Mouse (Mus musculus) layer of hippocampus, adult 9-10 months (tissue): ENCODE results near the gene Tns3.
"Not testable (repeated sequence)": the region's sequence is repeated elsewhere in the genome, so short reads cannot be mapped to it uniquely, and the experiment has no call there.

Source experiments
- DNase-seq: peaks from one replicate; pipeline ENCODE4 v3.0.0; 2022; ENCODE audit warnings: low spot score

Gene Tns3

DNA sequence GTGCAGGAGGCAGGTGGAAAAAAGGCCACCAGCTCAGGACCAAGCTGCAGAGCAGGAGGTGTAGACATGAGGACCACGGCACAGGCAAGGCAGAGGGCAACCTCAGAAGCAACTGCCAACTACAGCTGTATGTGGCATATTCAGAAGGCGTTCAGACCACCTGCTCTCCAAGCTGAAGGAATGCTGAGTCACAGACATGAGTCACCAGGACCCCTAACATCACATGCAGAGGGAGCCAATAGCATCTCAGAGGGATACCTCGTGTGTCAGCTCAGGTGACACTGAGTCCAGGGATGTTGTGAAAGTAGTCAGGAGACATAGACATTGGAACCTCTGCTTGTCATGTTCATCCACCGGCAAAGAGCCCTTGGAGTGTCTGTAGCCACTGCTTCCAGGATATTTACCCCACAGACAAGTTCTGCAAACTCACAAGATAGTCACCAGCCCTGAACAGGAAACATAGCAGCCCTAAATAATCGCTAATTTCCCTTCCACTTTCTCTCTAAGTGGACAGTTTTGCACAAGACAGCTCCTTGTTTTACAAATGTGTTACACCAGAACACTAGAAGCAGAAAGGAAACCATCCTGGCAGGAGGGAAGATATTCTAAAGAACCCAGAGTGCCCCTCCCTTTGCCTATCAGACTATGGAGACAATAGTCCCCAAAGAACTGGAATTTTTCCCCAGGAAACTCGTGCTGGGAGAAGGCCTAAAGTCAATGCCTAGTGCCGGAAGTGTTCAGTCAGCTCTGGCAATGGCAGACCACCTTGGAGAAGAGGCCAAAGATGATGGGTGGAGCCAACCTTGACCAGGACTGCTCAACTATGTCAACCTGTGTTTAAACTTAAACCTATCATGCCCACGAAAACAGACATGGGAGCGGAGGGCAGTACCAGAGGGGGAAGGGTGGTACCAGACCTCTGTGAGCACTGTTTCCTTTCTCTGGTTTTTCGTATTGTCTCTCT lies 88.8 kb downstream of the Tns3 start:
- no peak for DNase-seq

DNA sequence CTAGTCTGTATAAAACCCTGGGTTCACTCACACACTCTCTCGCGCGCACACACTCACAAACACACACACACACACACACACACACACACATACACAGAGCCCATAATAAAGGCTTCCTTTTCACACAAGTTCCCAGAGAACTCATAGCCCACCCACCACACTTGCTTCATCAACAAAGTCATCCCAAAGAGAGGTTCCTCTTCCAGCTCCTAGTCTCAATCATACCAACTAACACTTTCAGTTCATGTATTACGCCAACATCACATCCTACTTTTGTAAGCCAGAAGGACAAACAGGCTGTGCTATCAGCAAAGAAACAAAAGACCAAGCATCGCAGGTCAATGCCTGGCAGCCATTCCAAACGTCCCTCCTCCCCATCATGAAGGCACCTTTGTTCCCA lies 89.8 kb downstream of the Tns3 start:
- no peak for DNase-seq

DNA sequence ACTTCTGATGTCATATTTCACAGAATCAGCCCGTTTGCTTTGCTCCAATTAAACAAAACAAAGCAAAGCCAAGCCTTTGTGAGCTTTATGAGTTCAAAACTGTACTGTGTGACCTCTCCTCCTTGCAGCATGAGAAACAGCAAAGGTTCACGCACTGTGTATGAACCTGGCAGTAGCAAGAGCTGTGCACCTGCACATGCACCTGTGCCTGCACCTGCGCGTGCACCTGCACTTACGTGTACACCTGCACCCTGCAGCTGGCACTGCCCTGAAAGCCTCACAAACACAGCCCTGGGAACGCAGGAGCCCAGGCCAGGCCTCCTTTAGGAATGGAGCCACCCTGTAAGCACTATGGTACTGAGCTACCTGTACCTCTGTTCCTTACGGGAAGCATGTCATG lies 91.6 kb downstream of the Tns3 start:
- no peak for DNase-seq

DNA sequence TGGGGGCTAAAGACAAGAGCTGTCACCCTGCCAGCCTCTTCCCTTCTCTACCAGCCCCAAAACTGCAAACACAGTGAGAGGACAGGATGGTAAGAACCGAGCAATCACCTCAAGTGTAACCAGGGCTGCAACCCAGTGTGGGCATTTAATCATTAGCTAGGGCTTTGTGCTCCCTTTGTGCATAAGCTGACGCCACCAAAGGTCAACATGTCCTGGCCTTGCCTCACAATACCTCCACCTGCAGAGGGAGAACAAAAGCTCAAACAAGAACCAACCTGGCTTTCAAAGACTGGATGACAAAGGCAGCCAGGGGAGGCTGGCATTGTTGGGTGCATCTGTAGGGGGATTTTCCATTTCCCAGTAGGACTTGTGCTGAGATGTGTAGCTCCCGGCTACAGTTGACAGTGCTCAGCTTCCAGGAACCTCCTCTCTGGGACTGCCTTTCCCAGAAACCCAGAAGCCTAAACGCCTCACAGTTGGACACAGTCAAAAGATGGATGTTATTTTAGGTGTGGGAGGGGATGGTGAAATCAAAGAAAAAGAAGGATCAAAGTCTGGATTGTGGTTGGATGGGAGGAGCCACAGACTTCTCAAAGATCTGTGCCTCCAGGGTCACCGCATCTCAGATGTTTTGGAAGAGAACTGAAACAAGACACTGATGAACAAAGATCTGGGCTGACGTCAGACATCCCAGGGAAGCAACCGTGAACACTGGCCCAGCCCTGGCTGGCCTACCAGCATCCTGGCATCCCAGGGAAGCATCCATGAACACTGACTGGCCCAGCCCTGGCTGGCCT lies 94.9 kb downstream of the Tns3 start:
- DNase-seq, result no peak

DNA sequence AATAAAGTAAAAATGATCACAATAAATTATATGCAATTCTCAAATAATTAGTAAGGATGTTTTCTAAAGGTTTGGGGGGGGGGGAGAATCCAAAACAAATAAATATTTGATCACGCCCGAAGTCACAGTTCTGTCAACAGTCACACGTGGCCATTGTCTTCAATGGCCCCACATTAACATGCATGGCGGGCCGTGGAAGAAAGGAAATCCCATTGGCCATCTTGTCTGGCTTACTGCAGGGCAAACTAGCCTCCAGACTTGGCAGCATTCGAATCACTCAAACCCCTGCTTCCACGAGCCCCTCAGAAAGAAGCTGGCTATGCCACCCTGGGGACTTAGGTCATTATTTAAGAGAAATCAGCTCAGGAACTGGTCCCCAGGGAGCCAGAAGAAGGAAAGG lies 95.5 kb downstream of the Tns3 start:
- no peak for DNase-seq

DNA sequence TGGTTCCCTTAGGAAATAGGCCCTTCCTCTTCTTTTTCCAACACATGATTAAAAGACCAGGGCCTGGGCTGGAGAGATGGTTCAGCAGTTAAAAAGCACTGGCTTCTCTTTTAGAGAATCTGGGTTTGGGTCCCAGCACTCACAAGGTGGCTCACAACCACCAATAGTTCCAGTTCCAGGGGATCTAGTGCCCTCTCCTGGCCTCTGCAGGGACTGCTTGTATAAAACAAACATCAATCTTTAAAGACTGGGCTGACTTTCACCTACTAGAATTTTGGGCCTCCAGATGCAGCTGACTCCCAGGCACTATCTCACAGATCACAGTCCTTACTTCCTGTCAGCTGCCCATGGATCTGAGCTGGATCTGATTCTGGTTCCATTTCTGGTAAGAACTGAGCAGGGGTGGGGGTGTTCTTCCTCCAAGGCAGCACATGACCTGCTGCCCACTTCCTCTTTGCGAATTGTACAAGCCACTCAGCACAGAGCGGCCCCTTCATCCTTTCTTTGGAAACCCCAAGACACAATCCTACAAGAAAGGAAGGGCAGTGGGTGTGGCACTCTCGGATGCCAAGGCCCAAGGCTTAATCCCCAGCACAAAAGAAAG lies 98.0 kb downstream of the Tns3 start:
- DNase-seq, result no peak

DNA sequence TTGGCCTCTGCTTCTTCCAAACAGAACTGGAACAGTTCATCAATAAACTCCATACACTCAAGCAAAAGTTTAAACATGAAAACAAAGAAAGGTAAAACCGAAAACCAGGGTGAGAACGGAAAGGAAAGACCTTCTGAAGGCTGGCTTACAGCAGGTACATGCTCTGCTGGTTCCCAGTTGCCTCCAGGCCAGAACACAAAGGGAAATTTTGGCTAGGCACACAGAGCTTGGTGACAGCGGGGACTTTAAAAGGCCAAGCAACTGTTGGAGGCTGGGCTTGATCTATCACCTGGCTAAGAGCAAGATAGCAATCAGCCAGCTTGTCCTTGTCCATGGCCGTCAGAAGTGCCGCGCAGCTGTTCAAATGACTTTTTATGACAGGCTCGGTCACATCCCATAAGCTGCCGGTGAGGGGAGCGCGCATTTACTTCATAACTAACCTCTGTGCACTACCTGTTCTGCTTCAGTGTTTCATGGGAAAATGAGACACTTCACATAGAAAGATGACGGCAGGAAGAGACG lies 105.5 kb downstream of the Tns3 start:
- no peak for DNase-seq

DNA sequence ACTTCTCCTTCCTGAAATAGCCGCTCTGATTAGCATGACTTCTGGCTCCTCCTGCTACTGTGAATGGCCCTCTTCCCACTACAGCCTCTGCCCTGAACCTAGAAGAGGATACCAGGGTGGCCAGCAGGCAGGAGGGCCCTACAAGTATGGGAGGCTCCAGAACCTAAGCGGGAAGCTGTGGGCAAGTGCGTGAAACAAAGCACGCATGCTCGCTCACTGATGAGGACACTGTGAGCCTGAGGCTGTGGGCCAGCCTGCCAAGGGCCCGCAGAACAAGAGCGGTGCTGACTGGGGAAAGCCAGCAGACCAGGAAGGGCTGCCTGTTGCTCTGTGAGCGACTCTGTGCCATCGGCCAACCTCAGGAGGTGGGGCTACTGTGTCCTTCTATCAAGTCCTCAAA lies 106.1 kb downstream of the Tns3 start:
- no peak for DNase-seq

DNA sequence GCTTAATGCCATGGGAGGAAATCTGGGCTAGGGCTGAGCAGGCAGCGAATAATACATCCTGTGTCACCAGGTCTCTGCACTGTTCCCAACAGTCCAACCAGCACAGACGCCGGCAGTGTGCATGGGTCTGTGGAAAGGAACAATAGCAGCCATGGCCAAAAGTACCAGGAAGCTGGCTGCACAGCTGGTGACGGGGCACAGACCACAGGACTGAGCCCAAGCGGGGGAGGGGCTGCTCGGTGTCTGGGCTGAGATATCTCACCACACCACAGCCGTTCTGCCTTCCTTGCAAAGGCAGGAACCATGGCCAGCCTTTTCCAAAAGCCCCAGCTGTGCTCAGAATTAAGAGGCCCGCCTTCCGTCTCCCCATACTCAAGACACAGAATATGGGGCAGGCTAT lies 107.3 kb downstream of the Tns3 start:
- DNase-seq, result no peak

DNA sequence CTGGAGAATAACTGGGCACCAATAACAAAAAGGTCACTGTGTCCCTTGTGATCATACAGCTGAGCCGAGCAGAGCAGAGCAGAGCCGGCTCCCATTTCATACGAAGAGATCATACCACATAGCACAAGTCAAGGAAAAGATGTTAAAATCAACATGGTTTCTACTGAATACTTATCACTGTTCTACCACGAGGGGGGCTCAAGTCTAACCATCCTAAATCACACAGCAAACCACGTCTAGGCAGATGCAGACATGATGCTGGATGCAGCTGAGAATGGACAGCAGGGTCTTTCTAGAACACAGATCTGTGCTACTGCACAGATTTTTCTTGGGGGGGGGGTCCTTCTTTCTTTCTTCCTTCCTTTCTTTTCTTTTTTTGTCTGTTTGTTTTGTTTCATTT lies 112.6 kb downstream of the Tns3 start:
- no peak for DNase-seq

DNA sequence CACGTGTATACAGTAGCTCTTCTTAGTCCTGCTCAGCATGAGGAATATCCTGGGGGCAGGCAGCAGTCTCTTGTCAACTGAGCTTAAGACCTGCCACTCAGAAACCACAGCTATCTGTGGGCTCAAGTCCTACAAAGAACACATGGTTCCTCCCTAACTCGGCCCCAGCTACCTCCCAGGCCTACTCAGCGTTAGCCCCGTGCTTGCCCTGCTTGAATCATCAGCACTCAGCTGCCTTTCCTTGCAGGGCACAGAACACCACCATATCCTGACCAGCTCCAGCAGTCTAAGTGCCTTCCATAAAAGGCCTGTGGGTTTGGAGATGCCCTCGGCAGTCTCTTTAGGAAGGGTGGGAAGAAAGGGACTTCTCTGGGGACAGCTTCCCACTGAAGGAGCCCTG lies 116.7 kb downstream of the Tns3 start:
- DNase-seq, result no peak

DNA sequence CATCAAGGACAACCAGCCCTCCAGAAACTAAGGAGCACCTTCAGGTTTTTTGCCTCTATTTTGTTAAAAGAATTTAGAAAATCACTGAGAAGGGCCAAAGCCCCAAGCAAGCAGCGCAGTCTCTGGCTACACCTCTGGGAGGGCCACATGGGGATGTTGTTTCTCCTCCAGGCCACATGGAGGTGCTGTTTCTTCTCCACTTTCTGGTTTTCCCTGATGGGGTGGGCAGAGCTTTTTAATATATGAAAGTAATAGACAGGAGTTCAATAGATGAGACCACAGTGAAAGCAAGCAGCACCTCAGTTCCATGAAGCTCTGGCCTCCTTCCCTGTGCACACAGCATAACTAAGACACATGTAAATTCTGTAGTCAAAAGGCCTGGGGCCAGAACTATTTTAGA lies 118.5 kb downstream of the Tns3 start:
- DNase-seq, result no peak

DNA sequence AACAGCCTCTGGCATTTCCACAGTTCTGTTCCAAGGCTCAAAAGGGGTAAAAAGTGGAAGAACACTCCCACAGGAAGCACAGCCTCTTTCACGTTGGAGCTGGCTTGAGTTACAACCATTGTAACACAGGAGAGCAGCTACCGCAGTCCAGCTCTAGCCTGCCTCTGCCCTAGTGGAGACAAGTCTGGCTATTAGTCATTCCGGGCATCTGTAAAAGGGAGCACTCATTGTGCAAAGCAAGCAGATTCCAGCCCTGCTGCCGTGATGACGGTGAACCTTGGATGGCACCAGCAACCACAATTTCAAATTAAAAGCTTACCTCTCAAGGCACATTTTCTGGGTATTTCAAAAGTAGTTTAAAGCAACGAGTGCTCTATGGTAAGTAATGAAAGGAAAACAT lies 120.0 kb downstream of the Tns3 start:
- no peak for DNase-seq

DNA sequence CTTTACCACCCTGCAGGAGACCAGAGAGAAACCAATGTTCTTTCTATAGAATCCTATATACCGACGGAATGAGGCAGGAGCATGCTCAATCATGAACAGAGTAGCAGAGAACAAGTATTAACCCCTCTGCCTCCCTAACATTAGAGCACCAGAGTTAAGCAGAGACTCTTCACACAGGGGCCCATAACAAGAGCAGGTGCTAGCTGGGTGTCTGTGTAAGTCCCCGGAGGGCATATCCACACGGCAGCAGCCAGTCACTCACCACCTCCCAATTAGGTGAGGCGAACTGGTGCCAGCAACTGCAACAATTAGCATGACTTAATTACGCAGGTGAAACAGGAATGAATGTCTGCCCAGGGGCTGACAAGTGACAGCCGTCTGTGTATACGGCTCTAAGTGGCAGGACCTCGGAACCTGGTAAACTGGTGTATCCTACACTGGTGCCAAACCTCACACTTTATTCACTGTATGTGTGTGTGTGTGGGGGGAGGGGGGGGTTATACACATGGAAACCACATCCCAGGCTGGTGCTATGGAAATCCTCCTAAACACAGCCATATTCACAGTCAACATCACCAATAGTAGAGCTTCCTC lies 123.0 kb downstream of the Tns3 start:
- no peak for DNase-seq

DNA sequence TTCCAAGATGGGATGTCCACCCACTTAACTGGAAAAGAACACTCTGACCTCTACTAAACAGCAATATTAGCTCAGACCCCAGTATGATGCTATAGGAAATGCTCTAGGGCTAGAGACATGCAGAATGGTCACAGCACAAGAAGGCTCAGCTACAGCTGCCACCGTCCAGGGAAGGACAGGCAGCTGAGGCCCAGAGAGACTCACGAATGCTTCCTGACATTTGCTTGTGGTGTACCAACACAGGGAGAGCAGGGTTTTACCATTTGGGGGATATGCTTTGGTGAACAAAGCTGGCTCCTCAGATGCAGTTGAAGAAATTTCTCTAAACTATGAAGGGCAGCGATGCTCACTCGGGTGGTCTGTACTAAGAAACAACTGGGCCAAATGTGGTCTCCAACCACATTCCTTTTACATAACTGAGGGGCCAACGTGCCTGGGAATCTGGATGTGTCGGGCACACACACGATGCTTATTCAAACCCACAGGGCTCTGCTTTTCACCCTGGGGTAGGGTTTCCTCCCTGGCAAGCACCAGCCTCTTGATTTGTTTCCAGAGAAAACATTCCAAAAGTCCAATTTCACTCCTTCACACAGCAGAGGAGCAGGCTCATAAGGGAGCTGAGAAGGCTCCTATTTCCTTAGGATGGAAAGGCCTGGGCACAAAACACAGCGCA lies 124.6 kb downstream of the Tns3 start:
- no peak for DNase-seq

DNA sequence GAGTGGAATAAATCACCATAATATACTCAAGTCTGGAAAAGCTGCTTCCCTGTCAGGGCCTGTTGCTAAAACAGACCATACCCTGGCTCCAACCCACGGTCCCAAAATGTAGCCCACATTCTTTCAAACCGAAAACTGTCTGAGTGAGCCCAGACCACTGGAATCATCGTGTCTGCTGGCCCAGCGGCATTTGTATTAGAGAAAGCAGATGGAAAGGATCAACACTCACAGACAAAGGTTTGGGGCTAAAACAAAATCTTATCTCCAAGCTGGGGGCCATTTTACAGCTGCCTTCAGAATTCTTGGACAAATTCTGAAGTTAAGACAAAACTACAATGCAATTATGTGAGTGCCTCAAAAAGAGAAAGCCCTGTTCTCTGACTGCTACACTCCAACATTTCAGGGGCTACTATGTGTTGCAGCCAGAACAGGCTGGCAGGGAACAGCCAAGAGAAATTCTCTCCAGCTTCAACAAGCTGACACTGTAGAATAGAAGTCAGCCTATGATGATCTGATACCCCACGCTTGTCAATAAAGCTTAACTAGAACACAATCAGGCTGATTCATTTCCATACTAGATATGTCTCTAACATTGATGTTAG lies 127.2 kb downstream of the Tns3 start:
- no peak for DNase-seq

DNA sequence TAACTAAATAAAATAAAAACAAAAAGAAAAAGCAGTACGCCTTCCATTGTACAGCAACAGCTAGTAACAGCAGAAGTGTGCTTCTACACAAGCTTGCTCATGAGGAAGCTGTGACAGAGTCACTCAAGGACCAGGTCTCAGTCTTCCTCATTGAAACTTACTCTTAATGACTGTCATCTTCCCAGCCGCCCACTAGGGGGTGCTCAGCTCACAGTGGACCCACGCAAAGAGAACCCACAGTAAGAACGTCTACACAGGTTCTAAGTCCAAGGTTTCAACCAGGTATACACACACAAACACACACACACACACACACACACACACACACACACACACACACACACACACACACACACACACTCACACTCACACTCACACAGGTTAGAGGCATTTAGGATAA lies 129.4 kb downstream of the Tns3 start:
- peak; percentile 30 for DNase-seq

DNA sequence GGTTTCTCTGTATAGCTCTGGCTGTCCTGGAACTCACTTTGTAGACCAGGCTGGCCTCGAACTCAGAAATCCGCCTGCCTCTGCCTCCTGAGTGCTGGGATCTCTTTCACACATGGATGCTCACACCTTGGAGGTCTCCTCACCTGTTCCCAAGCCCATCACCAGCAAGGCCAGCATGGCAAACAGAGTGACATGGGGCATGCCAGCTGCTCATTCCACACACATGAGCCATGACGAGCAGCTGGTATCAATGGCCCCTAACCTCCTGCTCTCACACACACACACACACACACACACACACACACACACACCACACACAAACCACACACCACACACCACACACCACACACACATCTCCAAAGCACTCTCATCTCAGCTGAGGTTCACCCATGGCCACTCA lies 131.6 kb downstream of the Tns3 start:
- DNase-seq, result not testable (repeated sequence)

DNA sequence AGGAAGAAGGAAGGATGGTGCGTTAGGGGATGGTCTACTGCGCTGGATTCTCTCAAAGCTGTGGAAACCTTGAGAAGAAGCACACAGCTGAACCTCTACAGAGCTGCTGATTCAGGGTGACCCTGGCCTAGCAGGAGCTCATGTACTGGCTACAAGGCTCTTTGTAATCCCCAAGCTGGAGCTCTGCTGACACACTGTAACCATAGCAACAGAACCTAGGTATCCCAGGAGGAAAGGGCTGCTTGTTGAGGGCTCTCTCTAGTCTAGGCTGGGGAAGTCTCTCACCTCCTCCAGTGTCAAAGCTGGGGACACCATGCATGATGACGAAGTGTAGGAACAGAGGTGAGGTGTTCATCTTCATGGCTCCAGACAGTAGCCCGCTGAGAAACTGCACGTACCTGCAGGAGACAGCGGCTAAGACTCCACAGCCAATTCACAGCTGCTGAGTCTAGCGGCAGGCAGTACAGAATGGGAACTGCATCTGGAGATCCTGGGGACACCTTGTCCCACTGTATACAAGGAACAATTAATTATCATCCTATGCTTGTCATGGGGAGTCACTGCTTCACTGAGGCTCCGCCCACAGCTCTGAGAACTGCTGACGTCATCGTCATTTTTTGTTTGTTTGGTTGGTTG lies 132.1 kb downstream of the Tns3 start:
- DNase-seq, result no peak

DNA sequence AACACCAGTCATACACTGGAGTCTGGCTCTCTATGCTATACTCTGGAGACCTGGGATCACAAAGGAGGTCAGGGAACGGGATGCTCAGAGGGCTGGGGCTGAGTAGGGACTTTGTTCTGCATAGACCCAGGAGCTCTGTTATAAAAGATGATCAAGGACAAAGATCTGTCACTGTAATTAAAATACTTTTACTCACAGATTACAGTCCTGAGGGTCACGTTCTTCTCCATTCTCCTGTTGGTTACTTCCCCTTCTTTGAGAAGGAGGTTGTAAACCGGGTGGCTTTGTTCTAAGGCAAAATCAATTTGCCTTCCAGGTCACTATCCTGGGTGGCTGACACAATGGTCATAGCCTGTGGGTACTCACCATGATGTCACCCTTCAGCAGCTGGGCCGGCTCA lies 133.8 kb downstream of the Tns3 start:
- DNase-seq, result no peak

DNA sequence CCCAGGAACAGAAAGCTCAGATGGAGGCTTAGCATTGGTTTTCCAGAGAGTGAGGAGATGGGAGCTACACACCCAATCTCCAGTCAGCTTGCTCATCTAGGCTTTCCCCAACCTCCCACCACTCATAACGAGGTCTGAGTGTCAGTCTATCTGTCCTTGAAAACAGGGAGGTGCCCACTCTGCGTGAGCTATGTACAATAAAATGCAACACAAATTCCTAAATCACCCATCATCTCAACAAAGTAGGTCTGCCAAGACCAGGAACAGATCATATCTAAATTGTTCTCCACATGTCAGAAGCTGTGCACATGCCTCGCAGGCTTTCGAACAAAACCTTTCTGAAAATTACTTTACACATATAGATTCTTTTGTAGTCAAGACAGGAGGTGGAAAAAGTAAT lies 134.3 kb downstream of the Tns3 start:
- no peak for DNase-seq
